Mouse (Mus musculus) ES-Bruce4 (cell line): ENCODE measurements around the gene Abca12. TPM values are rescaled to one million over a fixed set of nuclear protein-coding genes. Genes with fewer than 3 reads are reported as not detected.

Experiments used
- H3K27ac ChIP-seq: 2 replicates; pipeline ENCODE4 v1.5.1; 2012; ENCODE audit warnings: low read length, inconsistent platforms; ENCODE audit not compliant: insufficient read depth
- H3K27me3 ChIP-seq: 2 replicates; pipeline ENCODE4 v1.6.1; 2012; ENCODE audit warnings: mild to moderate bottlenecking, low read length, inconsistent platforms; ENCODE audit not compliant: control insufficient read depth, poor library complexity, insufficient read depth, severe bottlenecking
- H3K36me3 ChIP-seq: 2 replicates; pipeline ENCODE4 v1.6.1; 2012; ENCODE audit warnings: inconsistent platforms, mild to moderate bottlenecking, low read length, moderate library complexity; ENCODE audit not compliant: control insufficient read depth, poor library complexity, insufficient read depth, severe bottlenecking
- H3K4me1 ChIP-seq: one replicate; pipeline ENCODE4 v1.8.1; 2011; ENCODE audit warnings: low read length; ENCODE audit not compliant: control insufficient read depth, insufficient read depth
- H3K4me3 ChIP-seq: 2 replicates; pipeline ENCODE4 v1.5.1; 2011; ENCODE audit warnings: low read depth, mild to moderate bottlenecking, low read length
- H3K9ac ChIP-seq: 2 replicates; pipeline ENCODE4 v1.6.1; 2012; ENCODE audit warnings: low read depth, mild to moderate bottlenecking, inconsistent platforms; ENCODE audit not compliant: poor library complexity, severe bottlenecking
- H3K9me3 ChIP-seq: replicated peaks from 2 replicates; pipeline ENCODE4 v1.6.1; 2012; ENCODE audit warnings: mild to moderate bottlenecking, low read length, inconsistent platforms; ENCODE audit not compliant: control insufficient read depth, poor library complexity, insufficient read depth, severe bottlenecking
- CTCF ChIP-seq: IDR thresholded peaks from one replicate; pipeline ENCODE4 v1.8.1; 2011; ENCODE audit warnings: low read depth, low read length
- EP300 ChIP-seq: IDR thresholded peaks from 2 replicates; pipeline ENCODE4 v1.6.1; 2011; ENCODE audit warnings: low read depth, low read length; ENCODE audit not compliant: insufficient read depth
- POLR2A ChIP-seq: IDR thresholded peaks from one replicate; pipeline ENCODE4 v1.8.1; 2011; ENCODE audit warnings: low read length; ENCODE audit not compliant: insufficient read depth
- polyA plus RNA-seq: library from polyadenylated mRNA; stranded (reverse); fragments of >200 nt; gene quantifications from 2 replicates; pipeline ENCODE4 v1.2.4, GENCODE M21; 2011; ENCODE audit warnings: low read depth; ENCODE audit not compliant: missing spikeins, insufficient read depth, insufficient read length

Abca12 gene
- polyA plus RNA-seq, 1 experiment = 0.24 TPM

DNA sequence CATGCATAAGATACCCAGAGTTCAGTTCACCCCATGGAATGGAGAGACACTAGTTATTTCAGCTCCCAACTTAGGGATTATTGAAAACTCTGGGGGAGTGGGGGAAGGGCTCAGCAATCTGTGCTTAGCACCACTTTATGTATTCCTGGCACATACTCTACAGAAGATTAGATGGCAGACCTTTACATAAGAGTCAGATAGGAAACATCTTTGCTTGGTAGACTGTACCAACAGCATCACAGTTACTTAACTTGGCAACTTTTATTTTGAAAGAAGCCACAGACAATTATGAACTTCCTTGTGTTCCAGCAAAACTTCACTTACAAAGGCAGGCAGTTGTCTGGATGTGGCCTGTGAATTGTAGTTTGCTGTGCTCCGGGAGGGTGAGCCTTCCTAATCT is 46.9 kb downstream of the Abca12 start:
- TF ChIP-seq POLR2A (no peak), EP300 (no peak), CTCF (no peak)
- Histone ChIP-seq H3K4me1 (no peaks in the 10 kb centered on the region), H3K27me3 (no peaks in the 10 kb centered on the region), H3K4me3 (no peak overlapping the region), H3K9me3 (no peaks in the 10 kb centered on the region), H3K36me3 (no peaks in the 10 kb centered on the region), H3K9ac (no peak overlapping the region), H3K27ac (no peak overlapping the region)

DNA sequence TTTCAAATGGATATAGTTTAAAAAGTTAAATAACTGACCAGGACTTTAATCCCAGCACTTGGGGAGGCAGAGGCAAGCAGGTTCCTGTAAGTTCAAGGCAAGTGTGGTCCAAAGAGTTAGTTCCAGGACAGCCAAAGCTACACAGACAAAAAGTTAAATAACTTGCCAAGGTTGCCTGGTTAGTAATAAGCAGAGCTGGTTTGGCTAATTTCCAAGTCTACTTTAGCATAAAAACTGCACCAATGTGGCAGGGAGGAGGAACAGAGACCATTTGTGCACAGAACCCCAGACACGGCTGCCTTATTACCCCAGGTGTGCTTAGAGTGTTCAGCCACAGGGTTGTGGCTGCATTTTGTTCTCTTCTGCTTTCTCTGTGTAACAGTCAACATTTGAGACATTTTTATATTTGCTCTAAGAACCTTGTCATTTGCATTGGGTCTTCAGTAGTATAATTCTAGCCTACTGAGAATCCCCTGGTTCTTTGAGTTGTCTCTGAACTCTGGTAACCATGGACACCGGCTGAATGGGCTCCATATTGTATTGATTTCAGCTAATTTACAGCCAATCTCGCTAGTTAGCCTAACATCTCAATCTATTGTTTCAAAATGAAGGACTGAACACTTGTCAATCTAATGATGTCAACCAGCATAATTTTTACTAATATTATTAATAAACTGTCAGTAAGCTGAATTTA is 71.7 kb downstream of the Abca12 start:
- H3K27me3 ChIP-seq = no peaks in the 10 kb centered on the region
- no peak overlapping the region for H3K27ac ChIP-seq
- no peak overlapping the region for H3K9ac ChIP-seq
- no peak overlapping the region for H3K4me3 ChIP-seq
- TF ChIP-seq EP300 (no peak), POLR2A (no peak), CTCF (no peak)
- H3K9me3 ChIP-seq = no peaks in the 10 kb centered on the region
- H3K4me1 ChIP-seq = no peaks in the 10 kb centered on the region
- no peaks in the 10 kb centered on the region for H3K36me3 ChIP-seq

DNA sequence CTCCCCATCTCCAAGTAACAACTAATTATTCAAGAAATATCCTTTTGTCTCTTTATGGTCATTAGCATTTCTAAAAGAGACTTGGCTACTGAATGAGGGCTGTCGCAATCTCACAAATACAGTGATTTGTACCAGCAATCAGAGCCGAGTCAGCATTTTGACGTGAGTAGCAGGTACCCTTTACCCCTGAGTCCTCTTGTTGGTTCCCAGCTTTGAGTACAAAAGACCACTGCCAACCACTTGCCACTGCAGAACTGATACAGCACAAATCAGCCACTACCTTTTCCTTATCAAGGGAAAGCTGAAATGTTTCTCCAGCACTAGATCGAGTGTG is 72.5 kb downstream of the Abca12 start:
- Histone ChIP-seq H3K4me3 (no peak overlapping the region), H3K9me3 (no peaks in the 10 kb centered on the region), H3K4me1 (no peaks in the 10 kb centered on the region), H3K27ac (no peak overlapping the region), H3K27me3 (no peaks in the 10 kb centered on the region), H3K9ac (no peak overlapping the region), H3K36me3 (no peaks in the 10 kb centered on the region)
- no peak for TF ChIP-seq POLR2A
- TF ChIP-seq CTCF = no peak
- TF ChIP-seq EP300 = no peak

DNA sequence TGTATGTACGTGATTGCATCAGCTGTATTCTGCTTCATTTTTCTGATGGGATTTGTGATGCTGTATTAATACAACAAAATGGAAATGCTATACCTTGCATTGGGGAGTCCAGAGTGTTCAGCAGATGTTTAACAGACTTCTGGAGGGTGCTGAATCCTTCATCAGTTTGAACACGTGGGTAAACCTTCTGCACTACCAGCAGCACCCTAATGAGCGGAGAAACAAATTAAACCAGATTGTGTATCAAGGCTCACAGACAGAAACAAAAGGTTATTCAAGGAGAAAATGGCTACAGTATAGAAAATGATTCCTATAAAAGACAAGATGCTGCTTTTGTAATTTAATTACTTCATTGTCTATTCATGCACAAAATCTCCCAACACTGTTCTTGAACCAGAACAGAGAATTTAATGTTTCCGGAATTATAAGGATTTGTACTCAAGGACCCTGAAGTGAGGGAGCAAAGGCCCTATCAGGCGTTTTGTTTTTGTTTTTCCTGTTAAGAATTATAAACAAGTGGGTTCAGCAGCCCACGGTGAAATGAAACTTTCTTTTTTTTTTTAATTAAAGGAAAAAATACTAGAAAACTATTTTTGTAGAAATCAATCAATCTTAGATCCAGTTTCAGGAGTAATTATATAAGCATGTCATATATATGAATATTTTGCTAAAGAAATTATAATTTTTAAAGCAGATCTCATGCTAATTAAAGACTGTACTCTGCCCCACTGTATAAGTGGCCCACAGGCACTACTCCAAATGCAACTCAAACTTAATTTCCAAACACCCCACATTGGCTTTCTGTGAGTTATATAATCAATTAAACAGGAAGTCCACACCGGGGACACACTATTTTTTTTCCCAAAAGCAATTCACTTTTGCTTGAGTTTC is 73.1 kb downstream of the Abca12 start:
- Histone ChIP-seq H3K27ac (no peak overlapping the region), H3K9ac (no peak overlapping the region), H3K9me3 (no peaks in the 10 kb centered on the region), H3K4me3 (no peak overlapping the region), H3K27me3 (no peaks in the 10 kb centered on the region), H3K4me1 (no peaks in the 10 kb centered on the region), H3K36me3 (no peaks in the 10 kb centered on the region)
- TF ChIP-seq EP300 (no peak), POLR2A (no peak), CTCF (no peak)

DNA sequence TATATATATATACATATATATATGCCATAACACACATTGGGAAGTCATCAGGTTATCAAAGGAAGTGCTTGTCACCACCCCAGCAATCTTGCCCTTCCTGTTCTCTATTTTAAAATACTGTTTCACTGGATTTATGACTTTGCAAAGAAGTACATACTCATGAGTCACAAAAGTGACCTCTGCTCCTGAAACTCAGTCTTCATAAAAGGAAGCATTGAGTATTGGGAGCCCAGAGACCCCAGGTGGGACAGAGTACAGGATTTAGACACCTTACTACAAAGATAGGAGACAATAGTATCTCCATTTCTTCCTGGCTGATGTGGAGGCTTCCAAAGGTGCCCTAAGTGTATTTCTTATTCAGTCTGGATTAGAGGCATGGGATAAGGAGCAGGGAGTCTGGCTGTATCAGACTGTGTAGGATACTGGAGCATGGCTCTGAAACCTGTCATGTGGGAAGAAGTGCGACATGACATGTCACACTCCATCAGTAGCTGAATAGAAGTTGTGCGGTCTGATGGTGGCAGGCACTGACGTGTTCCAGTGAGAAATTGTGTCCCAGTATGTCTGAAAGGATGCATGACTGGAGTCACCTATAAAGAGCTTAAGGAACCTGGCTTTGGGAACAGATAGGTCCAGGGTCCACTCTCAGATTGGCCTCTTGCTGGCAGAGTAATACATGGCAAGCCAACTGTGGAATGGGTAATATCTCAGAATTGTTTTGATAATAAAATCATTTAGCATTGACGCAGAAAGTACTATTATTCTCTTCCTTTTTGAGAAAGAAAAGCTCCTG is 76.0 kb downstream of the Abca12 start:
- TF ChIP-seq POLR2A (no peak), CTCF (no peak), EP300 (no peak)
- no peak overlapping the region for H3K9ac ChIP-seq
- no peak overlapping the region for H3K4me3 ChIP-seq
- no peaks in the 10 kb centered on the region for H3K27me3 ChIP-seq
- no peaks in the 10 kb centered on the region for H3K9me3 ChIP-seq
- H3K36me3 ChIP-seq = no peaks in the 10 kb centered on the region
- H3K4me1 ChIP-seq = no peaks in the 10 kb centered on the region
- H3K27ac ChIP-seq = no peak overlapping the region

DNA sequence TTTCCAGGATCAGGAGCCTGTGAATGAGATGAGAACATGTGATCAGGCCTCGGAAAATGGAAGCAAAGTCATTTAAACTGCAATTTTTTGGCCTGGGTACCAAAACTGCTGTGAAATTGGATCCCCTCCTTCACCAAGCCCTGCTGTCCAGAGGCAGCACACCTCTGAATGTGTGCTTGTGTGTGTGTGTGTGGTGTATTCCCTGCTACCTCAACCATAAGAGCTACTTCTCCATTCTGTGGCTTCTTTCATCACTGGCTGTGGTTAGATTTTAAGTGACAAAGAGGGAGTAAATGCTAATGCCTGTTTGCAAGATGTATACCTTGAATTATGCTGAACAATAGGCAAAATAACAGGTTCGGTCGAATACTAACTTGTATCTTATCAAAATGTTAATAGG is 84.4 kb downstream of the Abca12 start:
- TF ChIP-seq EP300 = no peak
- TF ChIP-seq CTCF = no peak
- TF ChIP-seq POLR2A = no peak
- Histone ChIP-seq H3K27ac (no peak overlapping the region), H3K9ac (no peak overlapping the region)

More for the DNA sequence above, 84.4 kb downstream of the Abca12 start:
- Histone ChIP-seq H3K4me3 (no peak overlapping the region), H3K4me1 (no peaks in the 10 kb centered on the region), H3K9me3 (no peaks in the 10 kb centered on the region), H3K27me3 (no peaks in the 10 kb centered on the region), H3K36me3 (no peaks in the 10 kb centered on the region)
